Mouse (Mus musculus): ENCODE measurements around the gene Epha4. TPM values are rescaled to one million over a fixed set of nuclear protein-coding genes. Genes with fewer than 3 reads are reported as not detected.

Gene Epha4
- polyA plus RNA-seq, 1 experiment: 0.22 TPM

GRCm38 (mm10) chr1:77503711-77504181 is 11.1 kb downstream of the Epha4 start:
- peaks cover 5% of the 10 kb centered on the region; the same call in 1 of the 2 replicates for H3K4me1 ChIP-seq (ENCODE audit: control insufficient read depth, insufficient read depth, low read length)
- no peak overlapping the region for H3K27ac ChIP-seq (ENCODE audit: control insufficient read depth, insufficient read depth, low read depth, low read length)
- H3K27me3 ChIP-seq (ENCODE audit: control insufficient read depth, insufficient read depth, low read length): no peaks in the 10 kb centered on the region
- TF ChIP-seq POLR2A (IDR thresholded peaks at IDR 0.05; ENCODE audit: control insufficient read depth, low read depth, low read length) (no peak), CTCF (IDR thresholded peaks at IDR 0.05; ENCODE audit: control insufficient read depth, insufficient read depth, insufficient replicate concordance, low read depth, low read length) (no peak)
- H3K36me3 ChIP-seq (ENCODE audit: control insufficient read depth, insufficient read depth, low read length): no peaks in the 10 kb centered on the region
- no peak overlapping the region for H3K4me3 ChIP-seq (ENCODE audit: control insufficient read depth, low read depth, low read length)

GRCm38 (mm10) chr1:77502554-77503119 is 12.3 kb downstream of the Epha4 start:
- H3K27ac ChIP-seq (ENCODE audit: control insufficient read depth, insufficient read depth, low read depth, low read length): no peak overlapping the region
- peaks cover 5% of the 10 kb centered on the region; the same call in 1 of the 2 replicates for H3K4me1 ChIP-seq (ENCODE audit: control insufficient read depth, insufficient read depth, low read length)
- no peak for TF ChIP-seq POLR2A (IDR thresholded peaks at IDR 0.05; ENCODE audit: control insufficient read depth, low read depth, low read length)
- TF ChIP-seq CTCF (IDR thresholded peaks at IDR 0.05; ENCODE audit: control insufficient read depth, insufficient read depth, insufficient replicate concordance, low read depth, low read length): no peak
- H3K4me3 ChIP-seq (ENCODE audit: control insufficient read depth, low read depth, low read length): no peak overlapping the region
- H3K36me3 ChIP-seq (ENCODE audit: control insufficient read depth, insufficient read depth, low read length): no peaks in the 10 kb centered on the region
- H3K27me3 ChIP-seq (ENCODE audit: control insufficient read depth, insufficient read depth, low read length): no peaks in the 10 kb centered on the region

GRCm38 (mm10) chr1:77501363-77501933 is 13.4 kb downstream of the Epha4 start:
- Histone ChIP-seq H3K4me1 (ENCODE audit: control insufficient read depth, insufficient read depth, low read length) (no peaks in the 10 kb centered on the region), H3K36me3 (ENCODE audit: control insufficient read depth, insufficient read depth, low read length) (no peaks in the 10 kb centered on the region), H3K4me3 (ENCODE audit: control insufficient read depth, low read depth, low read length) (no peak overlapping the region), H3K27me3 (ENCODE audit: control insufficient read depth, insufficient read depth, low read length) (no peaks in the 10 kb centered on the region), H3K27ac (ENCODE audit: control insufficient read depth, insufficient read depth, low read depth, low read length) (no peak overlapping the region)
- TF ChIP-seq CTCF (IDR thresholded peaks at IDR 0.05; ENCODE audit: control insufficient read depth, insufficient read depth, insufficient replicate concordance, low read depth, low read length) (no peak), POLR2A (IDR thresholded peaks at IDR 0.05; ENCODE audit: control insufficient read depth, low read depth, low read length) (no peak)

GRCm38 (mm10) chr1:77497506-77497905 is 17.4 kb downstream of the Epha4 start:
- H3K27ac ChIP-seq (ENCODE audit: control insufficient read depth, insufficient read depth, low read depth, low read length): no peak overlapping the region

GRCm38 (mm10) chr1:77496468-77497181 is 18.3 kb downstream of the Epha4 start:
- Histone ChIP-seq H3K36me3 (ENCODE audit: control insufficient read depth, insufficient read depth, low read length) (no peaks in the 10 kb centered on the region), H3K4me3 (ENCODE audit: control insufficient read depth, low read depth, low read length) (no peak overlapping the region), H3K4me1 (ENCODE audit: control insufficient read depth, insufficient read depth, low read length) (no peaks in the 10 kb centered on the region), H3K27ac (ENCODE audit: control insufficient read depth, insufficient read depth, low read depth, low read length) (no peak overlapping the region), H3K27me3 (ENCODE audit: control insufficient read depth, insufficient read depth, low read length) (no peaks in the 10 kb centered on the region)
- no peak for TF ChIP-seq POLR2A (IDR thresholded peaks at IDR 0.05; ENCODE audit: control insufficient read depth, low read depth, low read length)
- no peak for TF ChIP-seq CTCF (IDR thresholded peaks at IDR 0.05; ENCODE audit: control insufficient read depth, insufficient read depth, insufficient replicate concordance, low read depth, low read length)

More at GRCm38 (mm10) chr1:77497506-77497905, 17.4 kb downstream of the Epha4 start:
- Histone ChIP-seq H3K4me1 (ENCODE audit: control insufficient read depth, insufficient read depth, low read length) (no peaks in the 10 kb centered on the region), H3K27me3 (ENCODE audit: control insufficient read depth, insufficient read depth, low read length) (no peaks in the 10 kb centered on the region), H3K36me3 (ENCODE audit: control insufficient read depth, insufficient read depth, low read length) (no peaks in the 10 kb centered on the region), H3K4me3 (ENCODE audit: control insufficient read depth, low read depth, low read length) (no peak overlapping the region)
- no peak for TF ChIP-seq CTCF (IDR thresholded peaks at IDR 0.05; ENCODE audit: control insufficient read depth, insufficient read depth, insufficient replicate concordance, low read depth, low read length)
- no peak for TF ChIP-seq POLR2A (IDR thresholded peaks at IDR 0.05; ENCODE audit: control insufficient read depth, low read depth, low read length)

- Histone ChIP-seq H3K36me3 (ENCODE audit: control insufficient read depth, insufficient read depth, low read length) (no peaks in the 10 kb centered on the region), H3K4me3 (ENCODE audit: control insufficient read depth, low read depth, low read length) (no peak overlapping the region), H3K27ac (ENCODE audit: control insufficient read depth, insufficient read depth, low read depth, low read length) (no peak overlapping the region), H3K4me1 (ENCODE audit: control insufficient read depth, insufficient read depth, low read length) (no peaks in the 10 kb centered on the region), H3K27me3 (ENCODE audit: control insufficient read depth, insufficient read depth, low read length) (no peaks in the 10 kb centered on the region)
- no peak for TF ChIP-seq CTCF (IDR thresholded peaks at IDR 0.05; ENCODE audit: control insufficient read depth, insufficient read depth, insufficient replicate concordance, low read depth, low read length)
- no peak for TF ChIP-seq POLR2A (IDR thresholded peaks at IDR 0.05; ENCODE audit: control insufficient read depth, low read depth, low read length)
These were observed 19.1 kb downstream of the Epha4 start for GRCm38 (mm10) chr1:77495790-77496158.

- Histone ChIP-seq H3K27me3 (ENCODE audit: control insufficient read depth, insufficient read depth, low read length) (no peaks in the 10 kb centered on the region), H3K27ac (ENCODE audit: control insufficient read depth, insufficient read depth, low read depth, low read length) (no peak overlapping the region), H3K4me3 (ENCODE audit: control insufficient read depth, low read depth, low read length) (no peak overlapping the region), H3K36me3 (ENCODE audit: control insufficient read depth, insufficient read depth, low read length) (no peaks in the 10 kb centered on the region), H3K4me1 (ENCODE audit: control insufficient read depth, insufficient read depth, low read length) (no peaks in the 10 kb centered on the region)
- TF ChIP-seq CTCF (IDR thresholded peaks at IDR 0.05; ENCODE audit: control insufficient read depth, insufficient read depth, insufficient replicate concordance, low read depth, low read length): no peak
- TF ChIP-seq POLR2A (IDR thresholded peaks at IDR 0.05; ENCODE audit: control insufficient read depth, low read depth, low read length): no peak
These were observed 19.7 kb downstream of the Epha4 start for GRCm38 (mm10) chr1:77495030-77495789.
